Mouse (Mus musculus): ENCODE measurements around the gene Hspbap1. TPM values are rescaled to one million over a fixed set of nuclear protein-coding genes. Genes with fewer than 3 reads are reported as not detected.
A peak's percentile ranks its signal among the peaks of the same experiment; 100 is the strongest.

The Hspbap1 gene
- polyA plus RNA-seq, 1 experiment from 2014 or later: 19.9 TPM

DNA sequence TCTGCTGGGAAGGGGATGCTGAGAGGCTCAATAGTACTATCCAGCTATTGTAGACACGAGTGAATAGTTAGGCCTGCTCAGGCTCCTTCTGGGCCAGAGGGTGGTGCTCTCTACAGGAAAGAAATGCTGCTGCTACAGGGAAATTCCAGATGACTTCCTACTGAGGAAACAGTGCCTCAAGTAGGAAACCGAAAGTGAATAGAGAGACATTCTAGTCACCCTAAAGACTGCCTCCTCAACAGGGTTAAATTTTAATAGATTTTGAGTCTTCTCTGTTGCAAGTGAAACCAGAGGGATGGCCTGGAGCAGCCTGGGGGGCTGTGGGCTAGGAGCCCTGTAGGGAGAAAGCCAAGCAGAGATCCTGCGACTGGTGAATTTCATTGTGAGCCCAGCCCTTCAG is 99.0 kb downstream of the Hspbap1 start:
- 33% methylated on average over 3 of the region's 3 CpGs for WGBS
- Histone ChIP-seq H3K27ac (ENCODE audit: low read depth) (no peak overlapping the region), H3K27me3 (replicated peaks; ENCODE audit: control insufficient read depth, insufficient read depth, low read length) (peaks cover 23% of the 10 kb centered on the region), H3K9me3 (ENCODE audit: control insufficient read depth, low read length) (no peaks in the 10 kb centered on the region), H3K4me3 (ENCODE audit: low read depth, low read length) (no peak overlapping the region), H3K4me1 (replicated peaks; ENCODE audit: control insufficient read depth, insufficient read depth, low read length) (0 out of 2 replicates have a peak, but pooled peaks cover 3% of the 10 kb centered on the region), H3K36me3 (ENCODE audit: control insufficient read depth, insufficient read depth, low read length) (no peaks in the 10 kb centered on the region), H3K9ac (ENCODE audit: low read length) (no peak overlapping the region), H3K4me2 (ENCODE audit: low read length) (peak overlapping the region; percentile 36)
- DNase-seq (ENCODE audit: low spot score) (peak; percentile 59), ATAC-seq (replicated peaks; ENCODE audit: low FRiP score, low TSS enrichment, low read depth) (no peak)

- Histone ChIP-seq H3K9me3 (ENCODE audit: control insufficient read depth, low read length) (no peaks in the 10 kb centered on the region), H3K4me1 (replicated peaks; ENCODE audit: control insufficient read depth, insufficient read depth, low read length) (0 out of 2 replicates have a peak, but pooled peaks cover 3% of the 10 kb centered on the region), H3K27me3 (replicated peaks; ENCODE audit: control insufficient read depth, insufficient read depth, low read length) (peaks cover 23% of the 10 kb centered on the region), H3K4me3 (ENCODE audit: low read depth, low read length) (no peak overlapping the region), H3K9ac (ENCODE audit: low read length) (no peak overlapping the region), H3K4me2 (ENCODE audit: low read length) (peak overlapping the region; percentile 36; the same call in 1 of the 2 replicates), H3K36me3 (ENCODE audit: control insufficient read depth, insufficient read depth, low read length) (no peaks in the 10 kb centered on the region), H3K27ac (ENCODE audit: low read depth) (no peak overlapping the region)
- ATAC-seq (replicated peaks; ENCODE audit: low FRiP score, low TSS enrichment, low read depth) (no peak), DNase-seq (ENCODE audit: low spot score) (no peak)
- WGBS: 65% methylated on average over 6 of the region's 6 CpGs
Measured at GRCm38 (mm10) chr16:35869656-35870055, 99.5 kb downstream of the Hspbap1 start.

DNA sequence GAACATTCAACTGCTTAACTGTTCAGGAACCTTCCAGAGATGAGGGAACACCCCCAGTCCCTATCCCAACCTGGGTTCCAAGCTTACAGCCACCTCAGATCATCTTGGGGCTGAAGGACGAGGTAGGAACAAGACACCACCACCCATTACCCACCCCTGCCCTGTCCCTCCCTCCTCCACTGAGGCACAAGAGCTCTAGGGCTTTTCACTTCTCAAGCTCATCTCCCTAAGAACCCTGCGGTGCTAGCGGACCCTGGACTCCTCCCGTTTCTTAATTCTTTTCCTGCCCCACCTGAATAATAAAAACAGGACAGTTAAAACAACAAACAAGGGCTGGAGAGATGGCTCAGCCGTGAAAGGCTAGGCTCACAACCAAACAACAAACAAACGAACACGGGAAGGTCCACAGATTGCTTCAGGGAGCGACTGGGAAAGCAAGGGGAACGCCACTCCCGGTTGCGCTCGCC is 100.4 kb downstream of the Hspbap1 start:
- H3K4me2 ChIP-seq (ENCODE audit: low read length): peak overlapping the region; percentile 92
- ATAC-seq (replicated peaks; ENCODE audit: low FRiP score, low TSS enrichment, low read depth) (no peak), DNase-seq (ENCODE audit: low spot score) (peak; percentile 80)
- H3K27me3 ChIP-seq (replicated peaks; ENCODE audit: control insufficient read depth, insufficient read depth, low read length): peaks cover 23% of the 10 kb centered on the region
- peak overlapping the region; percentile 73 for H3K9ac ChIP-seq (ENCODE audit: low read length)
- WGBS: 2% methylated on average over 12 of the region's 12 CpGs
- peak overlapping the region; percentile 72 for H3K4me3 ChIP-seq (ENCODE audit: low read depth, low read length)
- 0 out of 2 replicates have a peak, but pooled peaks cover 3% of the 10 kb centered on the region for H3K4me1 ChIP-seq (replicated peaks; ENCODE audit: control insufficient read depth, insufficient read depth, low read length)
- no peaks in the 10 kb centered on the region for H3K9me3 ChIP-seq (ENCODE audit: control insufficient read depth, low read length)
- no peaks in the 10 kb centered on the region for H3K36me3 ChIP-seq (ENCODE audit: control insufficient read depth, insufficient read depth, low read length)
- no peak overlapping the region for H3K27ac ChIP-seq (ENCODE audit: low read depth)

GRCm38 (mm10) chr16:35871048-35871851 is 101.1 kb downstream of the Hspbap1 start, which contains the start of gene Parp14:
Parp14 (minus strand) TSS chr16:35871544.
- ATAC-seq (replicated peaks; ENCODE audit: low FRiP score, low TSS enrichment, low read depth): peak; percentile 78; the same call in 1 of the 2 replicates
- no peaks in the 10 kb centered on the region for H3K36me3 ChIP-seq (ENCODE audit: control insufficient read depth, insufficient read depth, low read length)
- WGBS: 1% methylated on average over 38 of the region's 38 CpGs

GRCm38 (mm10) chr16:35871898-35872297 is 101.7 kb downstream of the Hspbap1 start:
- no peaks in the 10 kb centered on the region for H3K36me3 ChIP-seq (ENCODE audit: control insufficient read depth, insufficient read depth, low read length)
- H3K9me3 ChIP-seq (ENCODE audit: control insufficient read depth, low read length): no peaks in the 10 kb centered on the region
- DNase-seq (ENCODE audit: low spot score): no peak
- H3K4me3 ChIP-seq (ENCODE audit: low read depth, low read length): peak overlapping the region; percentile 72
- H3K27me3 ChIP-seq (replicated peaks; ENCODE audit: control insufficient read depth, insufficient read depth, low read length): peaks cover 23% of the 10 kb centered on the region
- H3K4me2 ChIP-seq (ENCODE audit: low read length): peak overlapping the region; percentile 92
- 0 out of 2 replicates have a peak, but pooled peaks cover 3% of the 10 kb centered on the region for H3K4me1 ChIP-seq (replicated peaks; ENCODE audit: control insufficient read depth, insufficient read depth, low read length)
- WGBS: 24% methylated on average over 12 of the region's 12 CpGs
- H3K27ac ChIP-seq (ENCODE audit: low read depth): no peak overlapping the region
- no peak for ATAC-seq (replicated peaks; ENCODE audit: low FRiP score, low TSS enrichment, low read depth)
- H3K9ac ChIP-seq (ENCODE audit: low read length): no peak overlapping the region

More at GRCm38 (mm10) chr16:35871048-35871851, 101.1 kb downstream of the Hspbap1 start, which contains the start of gene Parp14:
- Histone ChIP-seq H3K27me3 (replicated peaks; ENCODE audit: control insufficient read depth, insufficient read depth, low read length) (peaks cover 23% of the 10 kb centered on the region), H3K9me3 (ENCODE audit: control insufficient read depth, low read length) (no peaks in the 10 kb centered on the region), H3K4me2 (ENCODE audit: low read length) (peak within 1 kb of the TSS; percentile 92), H3K4me3 (ENCODE audit: low read depth, low read length) (peak within 1 kb of the TSS; percentile 72), H3K9ac (ENCODE audit: low read length) (peak within 1 kb of the TSS; percentile 73), H3K4me1 (replicated peaks; ENCODE audit: control insufficient read depth, insufficient read depth, low read length) (0 out of 2 replicates have a peak, but pooled peaks cover 3% of the 10 kb centered on the region), H3K27ac (ENCODE audit: low read depth) (no peak within 1 kb of the TSS)
- DNase-seq (ENCODE audit: low spot score): peak; percentile 81

DNA sequence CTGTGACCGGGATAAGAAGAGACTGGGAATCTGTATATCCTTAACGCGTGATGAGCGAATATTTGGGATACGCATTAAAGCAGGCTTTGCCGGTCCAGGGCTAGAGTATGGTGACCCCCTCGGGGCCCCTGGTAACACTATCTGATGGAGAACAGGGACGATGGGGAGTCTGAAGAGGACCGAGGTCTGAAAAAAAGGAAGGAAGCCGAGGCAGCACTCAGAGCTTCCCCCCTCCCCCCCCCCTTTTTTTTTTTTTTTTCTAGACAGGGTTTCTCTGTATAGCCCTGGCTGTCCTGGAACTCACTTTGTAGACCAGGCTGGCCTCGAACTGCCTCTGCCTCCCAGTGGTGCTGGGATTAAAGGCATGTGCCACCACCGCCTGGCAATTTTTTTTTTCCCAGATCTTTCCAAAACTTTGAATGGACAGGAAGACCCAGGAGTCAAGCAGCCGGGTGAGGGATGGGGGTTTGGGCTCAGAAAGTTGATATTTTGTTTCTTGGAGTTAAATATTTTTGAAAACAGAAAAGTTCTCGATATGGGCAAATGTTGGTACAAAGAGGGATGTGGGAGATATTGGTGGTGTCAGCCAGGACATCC is 102.3 kb downstream of the Hspbap1 start:
- no peak overlapping the region for H3K4me3 ChIP-seq (ENCODE audit: low read depth, low read length)
- WGBS: 31% methylated on average over 14 of the region's 14 CpGs
- no peaks in the 10 kb centered on the region for H3K36me3 ChIP-seq (ENCODE audit: control insufficient read depth, insufficient read depth, low read length)
- no peak for DNase-seq (ENCODE audit: low spot score)
- no peak overlapping the region for H3K4me2 ChIP-seq (ENCODE audit: low read length)
- no peak overlapping the region for H3K27ac ChIP-seq (ENCODE audit: low read depth)
- ATAC-seq (replicated peaks; ENCODE audit: low FRiP score, low TSS enrichment, low read depth): no peak
- no peaks in the 10 kb centered on the region for H3K9me3 ChIP-seq (ENCODE audit: control insufficient read depth, low read length)
- no peak overlapping the region for H3K9ac ChIP-seq (ENCODE audit: low read length)
- H3K4me1 ChIP-seq (replicated peaks; ENCODE audit: control insufficient read depth, insufficient read depth, low read length): 0 out of 2 replicates have a peak, but pooled peaks cover 3% of the 10 kb centered on the region
- H3K27me3 ChIP-seq (replicated peaks; ENCODE audit: control insufficient read depth, insufficient read depth, low read length): peaks cover 23% of the 10 kb centered on the region

GRCm38 (mm10) chr16:35874416-35874815 is 104.2 kb downstream of the Hspbap1 start:
- DNase-seq (ENCODE audit: low spot score): no peak
- Histone ChIP-seq H3K9ac (ENCODE audit: low read length) (no peak overlapping the region), H3K9me3 (ENCODE audit: control insufficient read depth, low read length) (no peaks in the 10 kb centered on the region)

More at GRCm38 (mm10) chr16:35874416-35874815, 104.2 kb downstream of the Hspbap1 start:
- Histone ChIP-seq H3K4me2 (ENCODE audit: low read length) (no peak overlapping the region), H3K27ac (ENCODE audit: low read depth) (no peak overlapping the region), H3K36me3 (ENCODE audit: control insufficient read depth, insufficient read depth, low read length) (no peaks in the 10 kb centered on the region), H3K27me3 (replicated peaks; ENCODE audit: control insufficient read depth, insufficient read depth, low read length) (peaks cover 21% of the 10 kb centered on the region), H3K4me1 (replicated peaks; ENCODE audit: control insufficient read depth, insufficient read depth, low read length) (0 out of 2 replicates have a peak, but pooled peaks cover under 1% of the 10 kb centered on the region), H3K4me3 (ENCODE audit: low read depth, low read length) (no peak overlapping the region)
- no peak for ATAC-seq (replicated peaks; ENCODE audit: low FRiP score, low TSS enrichment, low read depth)
- 28% methylated on average over 3 of the region's 3 CpGs for WGBS
